Mouse (Mus musculus) bone marrow macrophage, adult 2 months (primary cell): ENCODE measurements around the gene Tsc22d4.

ENCODE experiments used
- CTCF ChIP-seq: IDR thresholded peaks from 2 replicates; pipeline ENCODE4 v1.5.1; 2012; ENCODE audit warnings: low read depth, mild to moderate bottlenecking, low read length, moderate library complexity
- POLR2A ChIP-seq: IDR thresholded peaks from 2 replicates; pipeline ENCODE4 v1.6.1; 2012; ENCODE audit warnings: mild to moderate bottlenecking, low read depth, low read length, borderline replicate concordance

DNA sequence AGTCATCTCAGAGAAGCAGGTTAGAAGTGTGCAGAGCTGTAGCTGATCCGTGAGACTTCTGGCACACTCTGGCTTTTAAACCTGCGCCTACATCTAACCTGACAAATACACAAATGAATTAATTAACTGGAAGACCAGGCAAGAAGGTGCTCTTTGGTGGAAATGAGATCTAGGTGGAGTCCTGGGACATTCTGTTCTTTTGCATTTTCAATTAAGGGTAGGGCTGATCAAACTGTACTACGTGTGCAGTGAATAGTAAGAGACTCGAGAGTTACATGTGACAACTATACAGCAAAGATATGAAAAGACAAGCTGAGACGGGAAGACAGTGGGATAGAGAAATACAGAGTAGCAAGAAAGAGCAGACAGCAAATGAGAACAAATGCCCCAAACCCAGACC, 32.1 kb upstream of the Tsc22d4 start:
- TF ChIP-seq CTCF = no peak
- TF ChIP-seq POLR2A = no peak
